Mouse (Mus musculus) adipocyte (in vitro differentiated cells): ENCODE measurements around the gene Zkscan14.

Experiments used
- DNase-seq: peaks from one replicate; pipeline ENCODE4 v3.0.0-alpha.2; 2016; ENCODE audit warnings: low spot score

Gene Zkscan14

DNA sequence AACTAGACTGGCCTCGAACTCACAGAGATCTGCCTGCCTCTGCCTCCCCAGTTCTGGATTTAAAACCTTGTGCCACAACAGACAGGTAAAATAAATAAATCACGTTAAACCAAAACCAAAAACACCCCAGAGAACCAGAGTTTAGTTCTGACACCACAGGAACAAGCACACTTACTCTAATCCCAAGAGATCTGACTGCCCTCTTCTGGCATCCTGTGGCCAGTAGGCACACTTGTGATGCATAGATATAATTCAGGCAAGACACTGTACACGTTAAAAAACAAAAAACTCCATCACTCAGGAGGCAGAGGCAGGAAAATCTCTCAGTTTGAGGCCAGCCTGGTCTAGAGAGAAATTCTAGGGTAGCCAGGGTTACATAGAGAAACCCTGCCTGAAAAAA lies 778 bp upstream of the Zkscan14 start:
- no peak for DNase-seq

DNA sequence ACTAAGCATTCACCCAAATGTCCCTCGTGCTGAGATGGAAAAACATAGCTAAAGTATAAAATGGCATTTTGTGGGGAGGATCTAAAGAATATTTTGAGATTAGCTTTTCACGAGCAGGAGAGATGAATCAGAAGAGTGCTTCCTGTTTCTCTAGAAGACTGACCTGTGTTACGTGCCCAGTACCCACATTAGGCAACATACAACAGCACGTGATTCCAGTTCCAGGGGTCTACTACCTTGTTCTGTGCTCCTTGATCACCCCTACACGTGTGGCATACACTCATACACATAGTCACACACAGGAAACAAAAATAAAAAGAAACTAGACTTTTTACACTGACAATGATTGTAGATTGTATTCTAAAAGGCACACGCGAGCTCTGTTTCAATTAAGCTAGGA lies 1.3 kb downstream of the Zkscan14 start:
- no peak for DNase-seq

DNA sequence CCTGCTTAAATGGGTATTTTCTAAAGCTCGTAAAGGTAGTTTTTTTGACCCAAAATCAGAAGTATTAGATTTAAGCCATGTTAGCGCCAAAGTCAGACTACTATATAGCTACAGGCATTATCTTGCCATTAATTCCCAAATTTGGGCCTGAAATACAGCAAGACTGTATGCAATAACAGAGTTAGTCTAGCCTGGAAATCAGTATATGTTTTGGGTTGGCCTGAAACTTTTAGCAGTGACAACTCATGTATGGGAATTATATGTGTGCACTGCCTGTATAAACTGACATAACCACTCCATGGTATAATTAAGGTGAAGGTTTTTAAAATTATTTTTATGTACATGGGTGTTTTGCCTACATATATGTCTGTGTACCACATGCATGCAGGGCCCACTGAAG lies 9.7 kb downstream of the Zkscan14 start, which contains the start of gene Atp5j2:
Gene Atp5j2 (minus strand): TSS at position 101 of the 400 bp plus-strand sequence.
- no peak for DNase-seq

- peak; percentile 89 for DNase-seq
Measured at GRCm38 (mm10) chr5:145190875-145191798, 10.5 kb downstream of the Zkscan14 start.

- DNase-seq: peak; percentile 33
Measured at GRCm38 (mm10) chr5:145190373-145190772, 11.3 kb downstream of the Zkscan14 start.

GRCm38 (mm10) chr5:145189416-145189815 lies 12.3 kb downstream of the Zkscan14 start:
- no peak for DNase-seq

DNA sequence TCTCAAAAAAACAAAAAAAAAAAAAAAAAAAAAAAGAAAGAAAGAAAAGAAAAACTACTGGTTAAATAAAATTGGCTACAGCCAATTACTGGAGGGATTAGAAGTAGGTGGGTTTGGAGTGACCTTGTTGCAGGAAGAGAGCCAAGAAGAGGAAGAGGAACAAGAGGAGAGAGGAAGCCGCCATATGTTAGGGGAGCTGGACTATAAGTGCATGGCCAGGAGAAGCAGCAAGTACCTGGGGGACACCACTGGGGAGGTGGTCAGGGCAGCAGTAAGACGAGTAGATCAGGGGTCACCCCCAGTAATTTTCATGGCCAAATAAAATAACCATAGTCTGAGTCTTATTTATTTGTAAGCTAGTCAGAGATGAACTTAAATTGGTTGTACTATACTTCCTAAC lies 16.4 kb downstream of the Zkscan14 start:
- DNase-seq: no peak

GRCm38 (mm10) chr5:145178461-145178980 lies 23.1 kb downstream of the Zkscan14 start:
- DNase-seq: no peak

DNA sequence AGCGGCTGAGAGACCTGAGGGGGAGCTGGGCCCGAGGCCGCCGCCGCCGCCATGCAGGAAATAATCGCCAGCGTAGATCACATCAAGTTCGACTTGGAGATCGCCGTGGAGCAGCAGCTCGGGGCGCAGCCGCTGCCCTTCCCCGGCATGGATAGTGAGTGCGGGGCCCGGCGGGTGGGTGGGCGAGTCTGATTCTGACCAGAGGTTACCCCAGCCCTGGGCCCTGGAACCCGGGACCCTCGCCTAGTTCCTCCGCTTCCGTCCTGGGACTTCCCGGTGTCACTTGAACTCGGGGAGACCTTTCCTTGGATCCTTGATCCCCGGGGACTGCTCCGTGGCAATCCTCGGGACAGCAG lies 34.4 kb downstream of the Zkscan14 start:
- peak; percentile 44 for DNase-seq

GRCm38 (mm10) chr5:145166536-145167305 lies 34.9 kb downstream of the Zkscan14 start, which contains the start of the genes Ptcd1 and Cpsf4:
Gene Ptcd1 (minus strand): TSS chr5:145167108.
Gene Cpsf4 (plus strand): TSS chr5:145167213.
- peak; percentile 98 for DNase-seq

GRCm38 (mm10) chr5:145165184-145165583 lies 36.5 kb downstream of the Zkscan14 start:
- DNase-seq: no peak

- no peak for DNase-seq
Measured at GRCm38 (mm10) chr5:145164710-145165109, 37.0 kb downstream of the Zkscan14 start.

DNA sequence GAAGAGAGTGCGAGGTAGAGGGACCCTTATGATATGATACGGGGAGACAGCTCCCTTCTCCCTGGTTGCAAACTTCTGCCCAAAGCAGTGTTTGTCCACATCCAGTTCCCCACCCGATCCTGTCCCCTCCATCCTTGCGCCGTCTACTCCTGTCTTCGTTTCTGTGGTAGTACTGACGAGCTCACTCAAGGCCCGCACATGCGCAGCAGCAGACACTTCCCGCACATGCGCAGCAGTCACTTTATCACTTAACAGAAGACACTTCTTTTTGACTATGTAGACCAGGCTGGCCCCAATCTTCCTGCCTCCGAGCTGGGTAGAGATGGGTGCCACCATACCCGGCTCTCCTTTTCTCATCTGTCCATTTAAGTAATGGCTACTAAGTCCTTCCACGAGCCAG lies 40.3 kb downstream of the Zkscan14 start:
- no peak for DNase-seq

GRCm38 (mm10) chr5:145152690-145153089 lies 49.0 kb downstream of the Zkscan14 start:
- no peak for DNase-seq

GRCm38 (mm10) chr5:145149294-145149693 lies 52.4 kb downstream of the Zkscan14 start:
- no peak for DNase-seq

GRCm38 (mm10) chr5:145147748-145148147 lies 53.9 kb downstream of the Zkscan14 start:
- DNase-seq: no peak
